Mouse (Mus musculus) testis, postnatal 14 days (tissue): ENCODE data around the gene Grip1.
A peak's percentile ranks its signal among the peaks of the same experiment; 100 is the strongest.

Experiments
- DNase-seq: peaks from one replicate; pipeline ENCODE4 v3.0.0; 2021; ENCODE audit warnings: low spot score

Grip1 gene

GRCm38 (mm10) chr10:119463345-119463744 lies 9.7 kb downstream of the Grip1 start:
- peak; percentile 13 for DNase-seq

- DNase-seq: no peak
These were observed 10.2 kb downstream of the Grip1 start for GRCm38 (mm10) chr10:119463793-119464192.

GRCm38 (mm10) chr10:119467976-119468375 lies 14.3 kb downstream of the Grip1 start:
- DNase-seq: no peak

- DNase-seq: no peak
These were observed 16.5 kb downstream of the Grip1 start for GRCm38 (mm10) chr10:119470096-119470495.

- DNase-seq: no peak
These were observed 21.5 kb downstream of the Grip1 start for GRCm38 (mm10) chr10:119475166-119475565.

GRCm38 (mm10) chr10:119477661-119478060 lies 24.0 kb downstream of the Grip1 start:
- DNase-seq: no peak

- DNase-seq: no peak
These were observed 29.6 kb downstream of the Grip1 start for GRCm38 (mm10) chr10:119483068-119483705.

GRCm38 (mm10) chr10:119483766-119484165 lies 30.1 kb downstream of the Grip1 start:
- DNase-seq: no peak

GRCm38 (mm10) chr10:119486936-119487335 lies 33.3 kb downstream of the Grip1 start:
- DNase-seq: no peak

- DNase-seq: peak; percentile 31
These were observed 37.2 kb downstream of the Grip1 start for GRCm38 (mm10) chr10:119490831-119491230.

- no peak for DNase-seq
These were observed 41.7 kb downstream of the Grip1 start for GRCm38 (mm10) chr10:119495317-119495716.

GRCm38 (mm10) chr10:119496221-119496620 lies 42.6 kb downstream of the Grip1 start:
- DNase-seq: no peak

- DNase-seq: no peak
These were observed 68.1 kb downstream of the Grip1 start for GRCm38 (mm10) chr10:119521686-119522085.

GRCm38 (mm10) chr10:119525730-119526129 lies 72.1 kb downstream of the Grip1 start:
- no peak for DNase-seq

GRCm38 (mm10) chr10:119534852-119535251 lies 81.2 kb downstream of the Grip1 start:
- no peak for DNase-seq

GRCm38 (mm10) chr10:119541655-119542054 lies 88.0 kb downstream of the Grip1 start:
- no peak for DNase-seq

- no peak for DNase-seq
These were observed 90.1 kb downstream of the Grip1 start for GRCm38 (mm10) chr10:119543771-119544170.

- no peak for DNase-seq
These were observed 91.1 kb downstream of the Grip1 start for GRCm38 (mm10) chr10:119544743-119545142.

- DNase-seq: no peak
These were observed 94.2 kb downstream of the Grip1 start for GRCm38 (mm10) chr10:119547875-119548274.

- DNase-seq: no peak
These were observed 95.1 kb downstream of the Grip1 start for GRCm38 (mm10) chr10:119548774-119549173.

- DNase-seq: no peak
These were observed 97.0 kb downstream of the Grip1 start for GRCm38 (mm10) chr10:119550630-119551029.

- DNase-seq: no peak
These were observed 102.7 kb downstream of the Grip1 start for GRCm38 (mm10) chr10:119556346-119556745.

- DNase-seq: no peak
These were observed 104.8 kb downstream of the Grip1 start for GRCm38 (mm10) chr10:119558432-119558831.

GRCm38 (mm10) chr10:119564862-119565261 lies 111.2 kb downstream of the Grip1 start:
- DNase-seq: no peak
